ENCODE assay signal across 14 mouse cellular contexts in the genomic region with DNA sequence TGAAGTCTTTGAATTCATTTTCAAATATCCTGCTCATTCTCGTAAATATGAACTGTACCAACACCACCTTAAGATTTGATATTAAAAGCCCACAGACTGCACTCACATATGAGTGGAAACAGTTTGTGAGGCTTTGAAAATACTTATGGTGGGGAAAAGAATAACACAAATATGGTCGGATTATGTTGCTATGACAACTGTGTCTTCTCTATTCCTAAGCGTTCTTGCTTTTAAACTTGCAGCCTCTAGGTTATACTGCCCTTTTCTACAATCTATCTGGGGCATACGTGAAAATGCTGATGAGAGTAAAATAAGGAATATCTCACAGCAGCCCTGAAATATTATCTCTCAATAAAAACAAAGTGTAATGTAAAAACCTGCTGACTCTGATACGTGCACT.
"Had no signal": no experiment of that assay in that cellular context is flagged by ENCODE, and none has a peak within 500 bp of the region (broad histone marks: within the 10 kb centered on the region; RNA-seq: fewer than 3 reads in every experiment).

No protein-coding gene starts in this region.

- H3K9me3 ChIP-seq: kidney, embryonic 15.5 days; limb, embryonic 13.5 days; neural tube, embryonic 12.5 days had no signal

- H3K4me3 ChIP-seq: kidney, embryonic 15.5 days; limb, embryonic 13.5 days; neural tube, embryonic 12.5 days had no signal

- H3K4me2 ChIP-seq: kidney, embryonic 15.5 days; limb, embryonic 13.5 days; neural tube, embryonic 12.5 days had no signal

- H3K27me3 ChIP-seq: kidney, embryonic 15.5 days; limb, embryonic 13.5 days; neural tube, embryonic 12.5 days had no signal

- H3K9ac ChIP-seq: kidney, embryonic 15.5 days; limb, embryonic 13.5 days; liver, embryonic 14.5 days; neural tube, embryonic 12.5 days had no signal

- DNase-seq: kidney, adult 11 months; kidney, postnatal 14 days; layer of hippocampus, adult 9-11 months; layer of hippocampus, postnatal 36 days; left cerebral cortex, postnatal 4 days; lung, adult 18-20 months; right cerebral cortex, postnatal 4 days; spleen, adult 18-20 months; thymus, adult 18-20 months; thymus, postnatal 14 days had no signal

- H3K27ac ChIP-seq: kidney, embryonic 15.5 days; limb, embryonic 13.5 days; liver, embryonic 14.5 days; neural tube, embryonic 12.5 days had no signal

- H3K36me3 ChIP-seq: kidney, embryonic 15.5 days; limb, embryonic 13.5 days; neural tube, embryonic 12.5 days had no signal

- H3K4me1 ChIP-seq: kidney, embryonic 15.5 days; limb, embryonic 13.5 days; neural tube, embryonic 12.5 days had no signal
